Mouse (Mus musculus) heart, postnatal 10 days (tissue): Measurements from ENCODE around the gene Gm20388. TPM values are rescaled to one million over a fixed set of nuclear protein-coding genes. Genes with fewer than 3 reads are reported as not detected.

Experiments used
- DNase-seq, 2 experiments: peaks; one replicate each; pipeline ENCODE4 v3.0.0; 2021
- intact Hi-C: fragments of 180-260 bp; cut with DNase I; formaldehyde crosslinking; loops from one replicate; pipeline ENCODE4 v1.15.1; 2025
- total RNA-seq, 2 experiments: library from RNA; stranded (reverse); gene quantifications; 2 replicates each; pipeline ENCODE4 v1.2.3; 2021

Gene Gm20388
- total RNA-seq, 2 experiments from 2014 or later: 2.0 to 2.2 TPM

GRCm38 (mm10) chr8:122190349-122191053, 2279.9 kb downstream of the Gm20388 start:
- DNase-seq: peak; percentile 48 to 51
- intact Hi-C loops: no loop called here

- intact Hi-C loops: no loop called here
- peak in 1 of 2 experiments; percentile 28 for DNase-seq
Observed at GRCm38 (mm10) chr8:122191054-122191376, 2280.4 kb downstream of the Gm20388 start.

GRCm38 (mm10) chr8:122192771-122193170, 2282.1 kb downstream of the Gm20388 start:
- DNase-seq: no peak
- intact Hi-C loops: no loop called here

- DNase-seq: no peak
- intact Hi-C loops: no loop called here
Observed at GRCm38 (mm10) chr8:122193521-122193920, 2282.9 kb downstream of the Gm20388 start.

- intact Hi-C loops: no loop called here
- peak; percentile 82 to 83 for DNase-seq
Observed at GRCm38 (mm10) chr8:122194396-122194795, 2283.8 kb downstream of the Gm20388 start.

- DNase-seq: no peak
- intact Hi-C loops: loop anchor here (5.0 kb wide), 1 partner anchor 60 kb away; no protein-coding TSS in a partner anchor
Observed at GRCm38 (mm10) chr8:122197342-122197741, 2286.7 kb downstream of the Gm20388 start.

- DNase-seq: peak; percentile 50 to 62
- intact Hi-C loops: loop anchor here (5.0 kb wide), 1 partner anchor 59 kb away; no protein-coding TSS in a partner anchor
Observed at GRCm38 (mm10) chr8:122198378-122199025, 2287.9 kb downstream of the Gm20388 start.

GRCm38 (mm10) chr8:122199191-122199590, 2288.6 kb downstream of the Gm20388 start:
- intact Hi-C loops: loop anchor here (5.0 kb wide), 1 partner anchor 58 kb away; no protein-coding TSS in a partner anchor
- no peak for DNase-seq

- intact Hi-C loops: loop anchor here (5.0 kb wide), 1 partner anchor 57 kb away; no protein-coding TSS in a partner anchor
- peak; percentile 46 to 55 for DNase-seq
Observed at GRCm38 (mm10) chr8:122199841-122200240, 2289.2 kb downstream of the Gm20388 start.

- no peak for DNase-seq
- intact Hi-C loops: no loop called here
Observed at GRCm38 (mm10) chr8:122211591-122211990, 2300.9 kb downstream of the Gm20388 start.

- DNase-seq: peak; percentile 35 to 53
- intact Hi-C loops: no loop called here
Observed at GRCm38 (mm10) chr8:122215630-122216029, 2305.0 kb downstream of the Gm20388 start.

- no peak for DNase-seq
- intact Hi-C loops: no loop called here
Observed at GRCm38 (mm10) chr8:122216433-122216832, 2305.8 kb downstream of the Gm20388 start.

GRCm38 (mm10) chr8:122217456-122218177, 2307.0 kb downstream of the Gm20388 start:
- intact Hi-C loops: no loop called here
- DNase-seq: no peak

- intact Hi-C loops: no loop called here
- DNase-seq: no peak
Observed at GRCm38 (mm10) chr8:122223976-122224649, 2313.5 kb downstream of the Gm20388 start.

- intact Hi-C loops: no loop called here
- no peak for DNase-seq
Observed at GRCm38 (mm10) chr8:122224650-122225022, 2314.0 kb downstream of the Gm20388 start.

GRCm38 (mm10) chr8:122225446-122225845, 2314.8 kb downstream of the Gm20388 start:
- intact Hi-C loops: no loop called here
- peak in 1 of 2 experiments; percentile 43 for DNase-seq

- intact Hi-C loops: no loop called here
- DNase-seq: no peak
Observed at GRCm38 (mm10) chr8:122227345-122227744, 2316.7 kb downstream of the Gm20388 start.

- DNase-seq: no peak
- intact Hi-C loops: no loop called here
Observed at GRCm38 (mm10) chr8:122228792-122229575, 2318.3 kb downstream of the Gm20388 start.

- intact Hi-C loops: loop anchor here (1.0 kb wide), 1 partner anchor 67 kb away; no protein-coding TSS in a partner anchor
- peak; percentile 63 to 66 for DNase-seq
Observed at GRCm38 (mm10) chr8:122229819-122230711, 2319.4 kb downstream of the Gm20388 start.
